Mouse (Mus musculus): Measurements from ENCODE around the gene Tmem262.
"Not testable (repeated sequence)": the region's sequence is repeated elsewhere in the genome, so short reads cannot be mapped to it uniquely, and the experiment has no call there.

Tmem262 gene

DNA sequence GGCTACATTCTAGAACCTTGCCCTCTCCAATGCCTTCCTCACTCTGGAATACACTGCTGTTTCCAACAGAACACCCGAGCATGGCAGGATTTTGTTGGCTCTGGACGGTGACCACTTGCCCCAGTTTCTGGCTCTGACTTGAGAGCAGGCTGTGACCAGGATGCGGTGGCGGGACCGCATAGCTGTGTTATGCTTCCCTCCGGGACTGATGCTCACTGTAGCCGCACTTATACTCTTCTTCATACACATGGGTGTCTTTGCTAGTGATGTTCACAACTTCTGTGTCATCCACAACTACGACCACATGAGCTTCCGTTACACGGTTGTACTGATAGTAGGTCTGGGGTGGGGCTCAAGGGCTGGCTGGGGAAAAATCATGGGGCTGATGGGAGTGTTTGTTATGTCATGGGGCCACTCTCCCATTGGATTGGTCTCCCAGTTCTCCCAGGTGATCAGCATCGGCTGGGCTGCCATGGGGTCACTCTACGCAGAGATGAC is at the start of gene Tmem262:
Gene Tmem262, plus strand, starts transcription at position 51 of the 498 bp plus-strand sequence.
- DNase-seq (ENCODE audit: low read depth, low spot score): no peak

DNA sequence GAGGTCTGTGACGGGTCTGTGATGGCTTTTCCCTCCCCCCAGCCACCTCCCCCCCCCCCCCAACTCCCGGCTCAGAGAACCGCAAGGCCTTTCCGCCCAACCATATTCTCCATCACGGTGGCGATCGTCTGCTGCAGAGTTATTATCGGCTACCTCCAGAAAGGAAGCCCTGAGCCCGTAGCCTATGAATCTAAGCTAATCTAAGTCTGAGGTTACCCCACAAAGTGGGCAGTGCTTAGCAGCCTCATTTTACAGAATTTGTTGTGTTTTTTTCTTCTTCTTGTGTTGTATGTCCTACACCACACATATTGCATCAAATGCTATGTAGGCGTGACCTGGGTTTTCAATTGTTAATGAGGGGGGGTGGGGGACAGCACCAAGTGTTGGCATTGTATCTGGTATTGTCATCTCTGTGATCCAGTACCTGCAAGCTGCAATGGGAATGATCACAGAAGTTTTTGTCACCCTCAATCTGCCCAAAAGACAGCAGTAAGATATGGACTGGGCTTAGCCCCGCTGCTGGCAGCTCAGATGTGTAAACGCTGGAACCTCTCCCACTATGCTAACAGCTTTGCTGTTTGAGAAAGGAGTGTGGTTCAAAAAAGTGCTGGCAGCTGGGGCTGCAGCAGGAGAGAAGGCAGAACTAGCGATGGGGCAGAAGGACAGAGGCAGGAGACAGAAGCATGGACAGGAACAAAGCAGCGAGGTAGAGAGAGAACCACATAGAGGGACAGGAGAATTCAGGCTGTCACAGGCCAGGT is 49.1 kb upstream of the Tmem262 start:
- no peak for DNase-seq (ENCODE audit: low read depth, low spot score)

- no peak for DNase-seq (ENCODE audit: low read depth, low spot score)
Measured at GRCm38 (mm10) chr19:6035966-6036585, 43.8 kb upstream of the Tmem262 start.

DNA sequence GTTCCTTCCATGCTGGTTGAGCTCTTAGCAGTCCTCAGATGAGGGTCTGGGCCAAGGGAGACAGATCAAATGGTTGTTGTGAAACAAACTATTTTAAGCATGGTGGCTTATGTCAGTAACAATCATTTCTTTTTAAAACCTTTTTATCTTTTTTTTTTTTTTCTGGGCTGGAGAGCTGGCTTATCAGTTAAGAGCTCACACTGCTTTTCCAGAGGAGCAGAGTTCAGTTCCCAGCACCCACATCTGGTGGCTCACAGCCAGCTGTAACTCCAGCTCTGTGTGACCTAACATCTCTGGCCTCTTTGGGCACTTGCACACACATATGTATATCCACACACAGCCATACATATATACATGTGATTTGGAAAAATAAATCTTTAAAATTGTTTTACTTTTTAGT is 42.1 kb upstream of the Tmem262 start:
- no peak for DNase-seq (ENCODE audit: low read depth, low spot score)

GRCm38 (mm10) chr19:6038326-6038725 is 41.5 kb upstream of the Tmem262 start:
- DNase-seq (ENCODE audit: low read depth, low spot score): no peak

- DNase-seq (ENCODE audit: low read depth, low spot score): no peak
Measured at GRCm38 (mm10) chr19:6040002-6040401, 39.8 kb upstream of the Tmem262 start.

- DNase-seq (ENCODE audit: low read depth, low spot score): no peak
Measured at GRCm38 (mm10) chr19:6042293-6042692, 37.5 kb upstream of the Tmem262 start.

DNA sequence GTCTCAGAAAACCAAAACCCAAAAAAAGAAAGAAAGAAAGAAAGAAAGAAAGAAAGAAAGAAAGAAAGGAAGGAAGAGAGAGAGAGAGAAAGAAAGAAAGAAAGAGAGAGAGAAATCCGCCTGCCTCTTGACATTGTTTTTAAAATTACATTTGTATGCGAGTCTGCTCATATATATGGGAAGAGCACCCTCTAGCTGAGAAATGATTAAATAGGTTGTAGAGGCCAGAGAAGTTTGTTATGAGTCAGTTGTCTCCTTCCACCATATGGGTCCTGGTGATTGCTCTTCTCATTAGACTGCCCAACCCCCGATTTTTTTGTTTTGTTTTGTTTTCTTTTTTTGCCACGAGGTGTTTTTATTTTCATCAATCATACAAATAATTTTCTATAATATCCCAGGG is 35.7 kb upstream of the Tmem262 start:
- not testable (repeated sequence) for DNase-seq (ENCODE audit: low read depth, low spot score)

DNA sequence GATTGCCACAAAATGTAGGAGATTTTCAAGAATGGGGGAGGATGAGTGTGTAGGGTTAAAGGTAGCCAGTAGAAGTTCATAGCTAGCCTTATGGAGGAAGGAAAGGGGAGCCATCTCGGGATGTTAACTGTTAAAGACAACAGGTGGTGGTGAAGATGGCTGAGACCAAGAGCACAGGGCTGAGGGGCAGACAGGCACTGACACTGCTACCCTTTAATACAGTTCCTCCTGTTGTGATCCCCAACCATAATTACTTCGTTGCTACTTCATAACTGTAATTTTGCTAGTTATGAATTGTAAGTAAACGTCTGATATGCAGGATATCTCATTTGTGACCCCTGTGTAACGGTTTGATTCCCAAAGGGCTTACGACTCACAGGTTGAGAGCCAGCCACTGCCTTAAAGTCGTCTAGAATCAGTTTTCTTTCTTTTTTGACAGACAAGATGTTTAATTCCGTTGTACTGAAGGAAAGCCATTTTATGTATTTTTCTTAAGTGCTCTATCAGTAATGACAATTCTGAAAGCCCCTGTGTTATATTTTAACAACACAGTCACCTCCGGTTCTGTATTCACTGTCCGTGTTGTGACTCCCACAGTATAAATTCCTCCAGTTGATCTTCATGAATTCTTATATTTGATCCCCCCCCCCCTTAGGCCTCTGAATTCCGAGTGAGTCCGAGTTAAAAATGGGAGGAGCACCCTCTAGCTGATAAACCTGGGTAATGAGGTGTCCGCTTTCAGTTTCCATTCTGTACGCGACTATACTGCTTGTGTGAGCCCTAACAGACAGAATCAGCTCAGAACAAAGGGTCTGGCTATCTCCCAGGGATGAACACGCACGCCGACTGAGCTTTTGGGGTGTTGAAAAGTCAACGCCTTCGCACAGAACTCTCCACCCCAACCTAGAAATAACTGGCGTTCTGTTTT is 34.2 kb upstream of the Tmem262 start:
- DNase-seq (ENCODE audit: low read depth, low spot score): no peak

GRCm38 (mm10) chr19:6046294-6047153 is 33.3 kb upstream of the Tmem262 start, which contains the start of gene Syvn1:
Gene Syvn1 (plus strand): TSS chr19:6046576.
- peak; percentile 97 for DNase-seq (ENCODE audit: low read depth, low spot score)

DNA sequence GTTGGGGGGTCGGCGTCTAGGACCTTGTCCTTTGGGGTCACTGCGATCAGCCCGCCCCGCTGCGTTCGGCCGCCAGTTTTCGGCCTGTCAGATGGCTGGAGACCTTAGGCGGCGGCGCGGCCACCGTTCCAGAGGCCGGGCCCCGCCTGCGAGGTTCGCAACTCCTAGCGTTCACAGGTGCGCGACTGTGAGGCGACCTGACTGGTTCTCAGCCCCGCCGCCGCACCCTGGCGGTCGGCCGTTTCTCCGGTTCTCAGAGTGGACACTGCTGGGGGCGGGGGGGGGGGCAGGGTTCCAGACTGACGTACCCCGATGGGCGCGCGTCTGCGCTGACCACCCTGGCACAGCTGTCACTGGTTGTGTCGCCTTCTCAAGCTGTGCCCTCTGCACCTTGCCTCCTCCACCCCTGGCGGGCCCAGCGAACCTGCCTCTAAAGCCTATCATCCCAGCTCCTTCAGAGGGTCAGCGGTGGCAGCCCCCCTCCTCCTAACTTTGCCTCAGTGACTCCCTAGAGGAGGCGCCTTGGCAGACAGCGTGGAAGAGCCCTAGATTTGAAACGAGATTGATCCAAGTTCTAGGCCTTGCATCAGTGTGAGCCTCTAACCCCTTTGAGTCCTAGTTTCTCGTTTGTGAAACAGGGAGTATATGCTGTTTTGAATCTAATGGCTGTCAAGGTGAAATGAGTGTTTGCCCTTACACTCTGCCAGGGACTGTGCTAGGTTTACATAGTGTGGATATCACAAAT is 32.5 kb upstream of the Tmem262 start:
- no peak for DNase-seq (ENCODE audit: low read depth, low spot score)

DNA sequence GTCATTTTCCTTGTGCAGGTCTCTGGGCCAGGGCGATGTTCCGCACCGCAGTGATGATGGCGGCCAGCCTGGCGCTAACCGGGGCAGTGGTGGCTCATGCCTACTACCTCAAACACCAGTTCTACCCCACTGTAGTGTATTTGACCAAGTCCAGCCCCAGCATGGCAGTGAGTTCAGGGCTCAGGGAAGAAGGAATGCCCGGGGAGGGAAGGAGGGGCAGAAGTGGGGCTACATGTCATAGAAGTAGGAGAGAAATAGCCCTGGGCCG is 32.0 kb upstream of the Tmem262 start:
- no peak for DNase-seq (ENCODE audit: low read depth, low spot score)

GRCm38 (mm10) chr19:6048681-6049410 is 31.0 kb upstream of the Tmem262 start:
- no peak for DNase-seq (ENCODE audit: low read depth, low spot score)

DNA sequence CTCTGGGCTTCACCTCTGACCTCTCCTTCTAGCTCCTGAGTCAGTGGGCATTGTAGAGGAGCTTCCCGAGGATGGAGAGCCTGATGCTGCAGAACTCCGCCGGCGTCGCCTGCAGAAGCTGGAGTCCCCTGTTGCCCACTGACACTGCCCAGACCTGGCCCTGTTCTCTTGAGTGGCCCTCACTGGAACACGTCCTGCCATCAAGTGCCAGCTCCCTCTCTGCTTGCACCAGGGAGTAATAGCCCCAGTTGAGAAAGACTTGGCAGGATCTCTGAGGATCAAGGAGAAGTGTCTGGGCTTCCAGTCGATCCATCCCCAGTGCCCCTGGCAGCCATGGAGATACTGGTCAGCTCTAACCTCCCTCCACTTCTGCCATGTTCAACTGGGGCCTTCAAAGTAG is 27.3 kb upstream of the Tmem262 start:
- no peak for DNase-seq (ENCODE audit: low read depth, low spot score)

DNA sequence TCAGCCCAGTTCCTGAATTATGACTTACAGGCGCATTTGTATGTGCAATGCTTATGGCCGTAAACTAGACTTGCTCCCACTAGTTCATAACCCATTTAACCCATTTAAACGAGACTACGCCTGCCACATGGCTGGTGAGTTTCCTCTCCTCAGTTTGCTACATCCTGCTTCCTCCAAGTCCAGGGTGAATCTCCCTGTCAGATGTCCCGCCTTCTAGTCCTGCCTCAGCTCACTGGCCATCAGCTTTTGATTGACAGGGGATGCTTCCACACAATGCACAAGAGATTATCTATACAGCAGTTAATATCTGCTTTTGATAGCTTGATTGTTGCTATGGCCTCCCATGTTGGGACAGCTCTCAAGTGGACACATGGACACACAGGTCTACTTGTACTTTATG is 25.5 kb upstream of the Tmem262 start:
- DNase-seq (ENCODE audit: low read depth, low spot score): no peak

DNA sequence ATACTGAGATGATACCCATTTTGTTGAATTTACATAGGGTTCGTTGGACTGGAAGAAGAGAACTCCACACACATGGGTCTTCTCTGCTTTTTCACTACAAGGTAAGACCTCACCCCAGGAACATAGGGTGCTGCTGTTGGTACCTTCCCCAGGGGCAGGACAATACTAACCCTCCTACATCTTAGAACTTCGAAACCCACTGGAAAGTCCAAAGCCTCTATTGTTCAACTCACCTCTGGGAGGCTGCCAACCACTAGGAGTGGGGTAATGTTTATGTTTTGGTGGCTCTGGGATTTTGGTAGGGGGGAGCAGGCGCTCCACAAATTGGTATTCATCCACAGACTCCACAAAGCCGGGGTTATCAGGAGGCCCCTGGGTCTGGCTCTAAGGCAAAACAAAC is 23.1 kb upstream of the Tmem262 start:
- no peak for DNase-seq (ENCODE audit: low read depth, low spot score)

- DNase-seq (ENCODE audit: low read depth, low spot score): peak; percentile 98
Measured at GRCm38 (mm10) chr19:6057313-6058096, 22.3 kb upstream of the Tmem262 start, which contains the start of the genes Mrpl49 and Fau. Gene Mrpl49 (minus strand): TSS chr19:6057785. Gene Fau (plus strand): TSS chr19:6057844.

- DNase-seq (ENCODE audit: low read depth, low spot score): no peak
Measured at GRCm38 (mm10) chr19:6058513-6058912, 21.3 kb upstream of the Tmem262 start.

GRCm38 (mm10) chr19:6058966-6059365 is 20.9 kb upstream of the Tmem262 start:
- no peak for DNase-seq (ENCODE audit: low read depth, low spot score)

Measured in forelimb bud, embryonic 11.5 days (tissue).